Mouse (Mus musculus) megakaryocyte, embryonic 14.5 days (primary cell): ENCODE data around the gene Ltn1.

ENCODE experiments used
- FLI1 ChIP-seq: IDR thresholded peaks from 2 replicates; pipeline ENCODE4 v1.6.1; 2012; ENCODE audit warnings: low read length, inconsistent platforms, mixed read lengths
- GATA1 ChIP-seq: IDR thresholded peaks from 3 replicates; pipeline ENCODE4 v1.6.1; 2012; ENCODE audit warnings: mixed read lengths, low read length, inconsistent platforms, borderline replicate concordance

DNA sequence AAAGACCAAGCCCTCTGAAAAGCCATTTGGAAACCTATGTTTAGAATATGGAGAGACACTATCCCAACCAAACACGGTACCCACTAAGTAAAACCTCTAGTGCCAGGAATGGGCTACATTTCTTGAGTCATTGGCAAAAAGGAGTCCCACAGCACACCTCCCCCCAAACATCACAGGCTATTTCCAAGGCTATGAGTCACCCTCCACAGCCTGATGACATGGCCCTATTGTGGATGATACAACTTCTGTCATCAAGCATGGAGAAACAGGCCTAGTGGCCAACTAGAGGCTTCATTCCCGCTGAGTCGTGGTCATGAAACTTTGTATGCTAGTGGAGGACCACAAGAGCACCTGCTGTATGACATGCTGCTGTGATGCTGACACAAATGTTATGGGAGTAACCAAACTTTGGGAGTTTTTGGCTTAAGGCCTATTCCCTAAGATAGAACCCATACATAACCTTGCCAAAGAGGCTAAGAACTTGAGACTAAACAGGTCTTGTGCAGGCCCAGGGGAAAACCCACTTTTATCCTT is 44.9 kb downstream of the Ltn1 start:
- TF ChIP-seq FLI1 (no peak), GATA1 (no peak)
